Mouse (Mus musculus) intestine, embryonic 14.5 days (tissue): ENCODE results near the gene N6amt1. TPM values are rescaled to one million over a fixed set of nuclear protein-coding genes. Genes with fewer than 3 reads are reported as not detected.

Experiments used
- ATAC-seq: fragments of 200-750 bp; cut with Nextera tagmentation; replicated peaks from 2 replicates; pipeline ENCODE4 v1.8.0; 2017; ENCODE audit warnings: low read depth, moderate number of reproducible peaks, moderate TSS enrichment, moderate library complexity; ENCODE audit not compliant: low FRiP score, low TSS enrichment
- DNase-seq: peaks from one replicate; pipeline ENCODE4 v3.0.0-alpha.2; 2018; ENCODE audit warnings: low spot score
- H3K27ac ChIP-seq: fragments of 300-500 bp; sonication (generic); 2 replicates; pipeline ENCODE4 v1.5.1; 2014; ENCODE audit warnings: low read depth, mild to moderate bottlenecking, control low read depth
- H3K27me3 ChIP-seq: fragments of 300-500 bp; sonication (generic); replicated peaks from 2 replicates; pipeline ENCODE4 v1.6.1; 2014; ENCODE audit warnings: low read length, control low read depth; ENCODE audit not compliant: control insufficient read depth, insufficient read depth
- H3K36me3 ChIP-seq: fragments of 300-500 bp; sonication (generic); 2 replicates; pipeline ENCODE4 v1.6.1; 2014; ENCODE audit warnings: low read length, control low read depth; ENCODE audit not compliant: control insufficient read depth, insufficient read depth
- H3K4me1 ChIP-seq: fragments of 300-500 bp; sonication (generic); replicated peaks from 2 replicates; pipeline ENCODE4 v1.6.1; 2014; ENCODE audit warnings: low read length, control low read depth, mixed read lengths; ENCODE audit not compliant: control insufficient read depth, insufficient read depth
- H3K4me2 ChIP-seq: fragments of 300-500 bp; sonication (generic); 2 replicates; pipeline ENCODE4 v1.6.1; 2014; ENCODE audit warnings: low read length
- H3K4me3 ChIP-seq: fragments of 300-500 bp; sonication (generic); 2 replicates; pipeline ENCODE4 v1.5.1; 2014; ENCODE audit warnings: low read depth, low read length, control low read depth, mixed read lengths
- H3K9ac ChIP-seq: fragments of 300-500 bp; sonication (generic); 2 replicates; pipeline ENCODE4 v1.6.1; 2014; ENCODE audit warnings: mild to moderate bottlenecking, low read length
- H3K9me3 ChIP-seq: fragments of 300-500 bp; sonication (generic); 2 replicates; pipeline ENCODE4 v1.6.1; 2016; ENCODE audit warnings: low read length, control low read depth; ENCODE audit not compliant: control insufficient read depth
- WGBS: fragments of 180-500 bp; shearing (Covaris S2); extraction: QIAGEN DNeasy Blood & Tissue Kit; methylation state at CpG from one replicate; pipeline ENCODE4 v1.1.7; 2014; 5-methylcytosine and 5-hydroxymethylcytosine counted together
- polyA plus RNA-seq: library from polyadenylated mRNA; unstranded; fragments of >200 nt; fragmentation: Nextera tagmentation; extraction: Ambion mirVana; gene quantifications from 2 replicates; pipeline ENCODE4 v1.2.1, GENCODE M21; 2014

The N6amt1 gene
- polyA plus RNA-seq, result 24.7 and 25.6 TPM in 2 replicates

GRCm38 (mm10) chr16:87354075-87354583 is at the start of gene N6amt1:
N6amt1 (plus strand) TSS chr16:87354185.
- H3K9me3 ChIP-seq, result no peaks in the 10 kb centered on the region
- H3K27me3 ChIP-seq, result no peaks in the 10 kb centered on the region
- peak within 1 kb of the TSS; percentile 82 for H3K9ac ChIP-seq
- peak; percentile 98 for DNase-seq
- peaks cover 19% of the 10 kb centered on the region for H3K36me3 ChIP-seq
- 0 out of 2 replicates have a peak, but pooled peaks cover 5% of the 10 kb centered on the region for H3K4me1 ChIP-seq
- peak within 1 kb of the TSS; percentile 64 for H3K4me2 ChIP-seq
- peak within 1 kb of the TSS; percentile 94 for H3K27ac ChIP-seq
- peak; percentile 99 for ATAC-seq
- peak within 1 kb of the TSS; percentile 75 for H3K4me3 ChIP-seq
- WGBS, result under 1% methylated on average over 48 of the region's 48 CpGs

GRCm38 (mm10) chr16:87305251-87306011 is 48.6 kb upstream of the N6amt1 start:
- DNase-seq (no peak), ATAC-seq (no peak)
- Histone ChIP-seq H3K27ac (no peak overlapping the region), H3K27me3 (no peaks in the 10 kb centered on the region), H3K9ac (no peak overlapping the region), H3K9me3 (no peaks in the 10 kb centered on the region), H3K4me3 (no peak overlapping the region), H3K4me2 (no peak overlapping the region), H3K4me1 (peaks cover 3% of the 10 kb centered on the region; the same call in 1 of the 2 replicates), H3K36me3 (no peaks in the 10 kb centered on the region)
- WGBS, result 79% methylated on average over 11 of the region's 11 CpGs

- H3K27me3 ChIP-seq, result no peaks in the 10 kb centered on the region
- peak; percentile 55 for DNase-seq
- H3K4me2 ChIP-seq, result peak overlapping the region; percentile 16; the same call in 1 of the 2 replicates
- no peak overlapping the region for H3K4me3 ChIP-seq
- 31% methylated on average over 10 of the region's 10 CpGs for WGBS
- H3K4me1 ChIP-seq, result peaks cover 3% of the 10 kb centered on the region; the same call in 1 of the 2 replicates
- H3K36me3 ChIP-seq, result no peaks in the 10 kb centered on the region
- no peaks in the 10 kb centered on the region for H3K9me3 ChIP-seq
- ATAC-seq, result no peak
- H3K9ac ChIP-seq, result no peak overlapping the region
- no peak overlapping the region for H3K27ac ChIP-seq
These were observed 46.8 kb upstream of the N6amt1 start for GRCm38 (mm10) chr16:87307109-87307735.

DNA sequence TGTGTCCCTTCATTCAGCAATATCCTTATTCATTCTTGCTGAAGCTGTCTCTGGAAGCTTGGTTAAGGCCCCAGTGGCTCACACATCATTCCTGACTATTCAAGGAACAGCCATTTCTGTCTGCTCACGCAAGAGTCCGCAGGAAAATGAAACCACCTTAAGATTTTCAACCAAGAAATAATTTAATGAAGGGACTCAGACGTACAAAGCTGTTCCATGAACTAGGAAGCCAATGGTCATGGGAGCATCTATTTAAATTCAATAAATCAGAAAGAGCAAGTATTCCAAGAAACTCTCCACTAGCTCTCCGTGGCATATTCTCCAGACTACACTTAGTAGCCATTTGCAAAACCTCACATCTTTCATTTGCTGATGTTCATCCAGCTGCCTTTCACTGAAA is 43.3 kb upstream of the N6amt1 start:
- peaks cover 3% of the 10 kb centered on the region; the same call in 1 of the 2 replicates for H3K4me1 ChIP-seq
- H3K36me3 ChIP-seq, result no peaks in the 10 kb centered on the region
- H3K9ac ChIP-seq, result no peak overlapping the region
- H3K9me3 ChIP-seq, result no peaks in the 10 kb centered on the region
- H3K27ac ChIP-seq, result no peak overlapping the region
- ATAC-seq, result no peak
- 87% methylated on average over 4 of the region's 4 CpGs for WGBS
- H3K27me3 ChIP-seq, result no peaks in the 10 kb centered on the region
- no peak overlapping the region for H3K4me3 ChIP-seq
- H3K4me2 ChIP-seq, result no peak overlapping the region
- DNase-seq, result no peak

GRCm38 (mm10) chr16:87318200-87318811 is 35.7 kb upstream of the N6amt1 start:
- no peaks in the 10 kb centered on the region for H3K9me3 ChIP-seq
- no peaks in the 10 kb centered on the region for H3K27me3 ChIP-seq
- ATAC-seq (no peak; the same call in 1 of the 2 replicates), DNase-seq (no peak)
- no peaks in the 10 kb centered on the region for H3K36me3 ChIP-seq
- no peak overlapping the region for H3K4me3 ChIP-seq
- H3K9ac ChIP-seq, result no peak overlapping the region
- 83% methylated on average over 5 of the region's 5 CpGs for WGBS
- H3K27ac ChIP-seq, result no peak overlapping the region
- no peak overlapping the region for H3K4me2 ChIP-seq
- no peaks in the 10 kb centered on the region for H3K4me1 ChIP-seq

- DNase-seq (no peak), ATAC-seq (no peak)
- 81% methylated on average over 5 of the region's 5 CpGs for WGBS
- H3K4me1 ChIP-seq, result no peaks in the 10 kb centered on the region
- no peaks in the 10 kb centered on the region for H3K27me3 ChIP-seq
- no peaks in the 10 kb centered on the region for H3K9me3 ChIP-seq
- no peaks in the 10 kb centered on the region for H3K36me3 ChIP-seq
- H3K27ac ChIP-seq, result no peak overlapping the region
- no peak overlapping the region for H3K4me2 ChIP-seq
- H3K4me3 ChIP-seq, result no peak overlapping the region
- H3K9ac ChIP-seq, result no peak overlapping the region
These were observed 35.0 kb upstream of the N6amt1 start for GRCm38 (mm10) chr16:87318998-87319397.

GRCm38 (mm10) chr16:87319541-87320251 is 34.3 kb upstream of the N6amt1 start:
- DNase-seq, result no peak
- Histone ChIP-seq H3K4me3 (no peak overlapping the region), H3K36me3 (no peaks in the 10 kb centered on the region), H3K9me3 (no peaks in the 10 kb centered on the region), H3K27ac (no peak overlapping the region), H3K9ac (no peak overlapping the region), H3K4me2 (no peak overlapping the region), H3K27me3 (no peaks in the 10 kb centered on the region), H3K4me1 (no peaks in the 10 kb centered on the region)
- 67% methylated on average over 5 of the region's 5 CpGs for WGBS
- no peak for ATAC-seq

GRCm38 (mm10) chr16:87320252-87320555 is 33.8 kb upstream of the N6amt1 start:
- H3K4me2 ChIP-seq, result no peak overlapping the region
- H3K9me3 ChIP-seq, result no peaks in the 10 kb centered on the region
- DNase-seq (no peak), ATAC-seq (no peak)
- no peak overlapping the region for H3K9ac ChIP-seq
- no peaks in the 10 kb centered on the region for H3K4me1 ChIP-seq
- 65% methylated on average over 2 of the region's 2 CpGs for WGBS
- H3K4me3 ChIP-seq, result no peak overlapping the region
- no peaks in the 10 kb centered on the region for H3K36me3 ChIP-seq
- H3K27ac ChIP-seq, result no peak overlapping the region
- H3K27me3 ChIP-seq, result no peaks in the 10 kb centered on the region
